Mouse (Mus musculus): Measurements from ENCODE around the gene Adgrg1. TPM values are rescaled to one million over a fixed set of nuclear protein-coding genes. Genes with fewer than 3 reads are reported as not detected.

Adgrg1 gene
- polyA plus RNA-seq, 1 experiment from 2014 or later = 156 TPM

GRCm38 (mm10) chr8:95054927-95055510, 80.5 kb downstream of the Adgrg1 start, which contains the start of gene Drc7:
Drc7 (plus strand) TSS chr8:95055103.
- no peaks in the 10 kb centered on the region for H3K4me1 ChIP-seq
- H3K4me2 ChIP-seq = 0 out of 2 replicates have a peak within 1 kb of the TSS, but pooled peaks have one; percentile 12
- no peaks in the 10 kb centered on the region for H3K9me3 ChIP-seq (replicated peaks)
- no peak within 1 kb of the TSS for H3K4me3 ChIP-seq
- ATAC-seq = peak; percentile 78
- no peak within 1 kb of the TSS for H3K27ac ChIP-seq
- 19% methylated on average over 2 of the region's 2 CpGs for WGBS
- H3K36me3 ChIP-seq (ENCODE audit: poor library complexity, severe bottlenecking) = no peaks in the 10 kb centered on the region
- H3K27me3 ChIP-seq = no peaks in the 10 kb centered on the region
- H3K9ac ChIP-seq = no peak within 1 kb of the TSS

- no peak for ATAC-seq
- Histone ChIP-seq H3K4me1 (no peaks in the 10 kb centered on the region), H3K9ac (no peak overlapping the region), H3K4me2 (no peak overlapping the region), H3K36me3 (ENCODE audit: poor library complexity, severe bottlenecking) (no peaks in the 10 kb centered on the region), H3K27me3 (no peaks in the 10 kb centered on the region), H3K4me3 (no peak overlapping the region), H3K9me3 (replicated peaks) (no peaks in the 10 kb centered on the region), H3K27ac (no peak overlapping the region)
- WGBS = 85% methylated on average over 5 of the region's 5 CpGs
These were observed 81.9 kb downstream of the Adgrg1 start for GRCm38 (mm10) chr8:95056414-95056813.

- Histone ChIP-seq H3K27ac (no peak overlapping the region), H3K4me3 (no peak overlapping the region), H3K9me3 (replicated peaks) (no peaks in the 10 kb centered on the region), H3K4me1 (no peaks in the 10 kb centered on the region), H3K9ac (no peak overlapping the region), H3K27me3 (no peaks in the 10 kb centered on the region), H3K36me3 (ENCODE audit: poor library complexity, severe bottlenecking) (no peaks in the 10 kb centered on the region), H3K4me2 (no peak overlapping the region)
- ATAC-seq = no peak
- 86% methylated on average over 6 of the region's 6 CpGs for WGBS
These were observed 84.1 kb downstream of the Adgrg1 start for GRCm38 (mm10) chr8:95058661-95059060.

- H3K9ac ChIP-seq = no peak overlapping the region
- H3K4me3 ChIP-seq = no peak overlapping the region
- H3K27me3 ChIP-seq = no peaks in the 10 kb centered on the region
- no peaks in the 10 kb centered on the region for H3K4me1 ChIP-seq
- ATAC-seq = no peak
- H3K36me3 ChIP-seq (ENCODE audit: poor library complexity, severe bottlenecking) = no peaks in the 10 kb centered on the region
- H3K9me3 ChIP-seq (replicated peaks) = no peaks in the 10 kb centered on the region
- H3K27ac ChIP-seq = no peak overlapping the region
- 73% methylated on average over 6 of the region's 6 CpGs for WGBS
- no peak overlapping the region for H3K4me2 ChIP-seq
These were observed 85.4 kb downstream of the Adgrg1 start for GRCm38 (mm10) chr8:95059812-95060533.

Other genes with a start within 250 kb of the Adgrg1 start
- gene Ccl22, start 229.2 kb upstream of the Adgrg1 start, polyA plus RNA-seq (2015; fragmentation: Nextera tagmentation; extraction: Ambion mirVana) = not detected in 2 replicates
- gene Cx3cl1, start 202.7 kb upstream of the Adgrg1 start, polyA plus RNA-seq (2015; fragmentation: Nextera tagmentation; extraction: Ambion mirVana) = 6.9 and 8.6 TPM in 2 replicates
- gene Ccl17, start 164.3 kb upstream of the Adgrg1 start, polyA plus RNA-seq (2015; fragmentation: Nextera tagmentation; extraction: Ambion mirVana) = not detected in 2 replicates
- gene Coq9, start 136.4 kb upstream of the Adgrg1 start, polyA plus RNA-seq (2015; fragmentation: Nextera tagmentation; extraction: Ambion mirVana) = 55.0 and 60.8 TPM in 2 replicates
- 162 and 176 TPM in 2 replicates for gene Ciapin1, start 136.4 kb upstream of the Adgrg1 start, polyA plus RNA-seq (2015; fragmentation: Nextera tagmentation; extraction: Ambion mirVana)
- 170 TPM in 2 replicates for gene Polr2c, start 117.3 kb upstream of the Adgrg1 start, polyA plus RNA-seq (2015; fragmentation: Nextera tagmentation; extraction: Ambion mirVana)
- gene Dok4, start 98.4 kb upstream of the Adgrg1 start, polyA plus RNA-seq (2015; fragmentation: Nextera tagmentation; extraction: Ambion mirVana) = 38.2 and 39.2 TPM in 2 replicates
- gene Ccdc102a, start 56.7 kb upstream of the Adgrg1 start, polyA plus RNA-seq (2015; fragmentation: Nextera tagmentation; extraction: Ambion mirVana) = 5.6 TPM in 2 replicates
- gene Adgrg5, start 51.1 kb upstream of the Adgrg1 start, polyA plus RNA-seq (2015; fragmentation: Nextera tagmentation; extraction: Ambion mirVana) = 0.19 TPM in 1 of 2 replicates, not detected in the other
- gene Adgrg3, start 42.9 kb downstream of the Adgrg1 start, polyA plus RNA-seq (2015; fragmentation: Nextera tagmentation; extraction: Ambion mirVana) = 0.79 and 1.0 TPM in 2 replicates
- 0.49 and 1.0 TPM in 2 replicates for gene Drc7, start 80.4 kb downstream of the Adgrg1 start, polyA plus RNA-seq (2015; fragmentation: Nextera tagmentation; extraction: Ambion mirVana)
- gene Katnb1, start 106.4 kb downstream of the Adgrg1 start, polyA plus RNA-seq (2015; fragmentation: Nextera tagmentation; extraction: Ambion mirVana) = 37.2 and 40.0 TPM in 2 replicates
- 8.2 and 8.3 TPM in 2 replicates for gene Kifc3, start 228.1 kb downstream of the Adgrg1 start, polyA plus RNA-seq (2015; fragmentation: Nextera tagmentation; extraction: Ambion mirVana)